Mouse (Mus musculus) ovary, postnatal 10 days (tissue): ENCODE data around the gene Gm20792.
"Not testable (repeated sequence)": the region's sequence is repeated elsewhere in the genome, so short reads cannot be mapped to it uniquely, and the experiment has no call there.

Source experiments
- DNase-seq: peaks from one replicate; pipeline ENCODE4 v3.0.0; 2022; ENCODE audit warnings: low spot score

Gene Gm20792

GRCm38 (mm10) chrY:48311555-48311954 lies at the start of gene Gm20792:
Gene Gm20792, plus strand, starts transcription at chrY:48311855.
- not testable (repeated sequence) for DNase-seq
